Comparison of ENCODE assay signal across 8 mouse cellular contexts in genomic region chr11:9011348-9011747, GRCm38 (mm10). TPM values are rescaled to one million over a fixed set of nuclear protein-coding genes. Genes with fewer than 3 reads are reported as not detected.
DNase-seq lines count a peak whose midpoint lies in the region; ATAC-seq and TF ChIP-seq lines count a peak whose summit lies in the region.

No protein-coding gene starts in this region.

- peaks cover 0 to 12% of the 10 kb centered on the region in 2 experiments; a peak in 2 of 4 replicates for H3K4me1 ChIP-seq in heart, embryonic 14.5 days (ENCODE audit: control insufficient read depth in 2 of 2, insufficient read depth in 2 of 2, low read length in 2 of 2)
- peaks cover 5 to 9% of the 10 kb centered on the region in 2 experiments; a peak in 3 of 4 replicates for H3K4me1 ChIP-seq in MEL (ENCODE audit: control insufficient read depth in 1 of 2, insufficient read depth in 2 of 2, low read length in 2 of 2)
- peaks cover 3% of the 10 kb centered on the region; the same call in 1 of the 2 replicates for H3K4me1 ChIP-seq in forebrain, postnatal 0 days (ENCODE audit: insufficient read depth)

- H3K4me2 ChIP-seq in heart, embryonic 14.5 days (ENCODE audit: low read length), result peak overlapping the region; percentile 88
- peak overlapping the region; percentile 76 for H3K4me2 ChIP-seq in forebrain, postnatal 0 days (ENCODE audit: low read depth)

- WGBS in heart, embryonic 14.5 days, result 1% methylated on average over 3 of the region's 3 CpGs
- WGBS in forebrain, postnatal 0 days, result 2% methylated on average over 3 of the region's 3 CpGs

- TF ChIP-seq POLR2A in MEL (IDR thresholded peaks at IDR 0.05; ENCODE audit: control insufficient read depth in 1 of 2, insufficient read depth in 1 of 2, low read depth in 1 of 2, low read length in 2 of 2, poor library complexity in 1 of 2), result no peak

- no peak for ATAC-seq in heart, embryonic 14.5 days (ENCODE audit: insufficient number of reproducible peaks, insufficient read depth, low FRiP score, low read depth)
- ATAC-seq in forebrain, postnatal 0 days, result no peak
- ATAC-seq in megakaryocyte, adult 5-6 weeks (ENCODE audit: poor library complexity, severe bottlenecking), result peak; percentile 22; the same call in 1 of the 2 replicates

- H3K36me3 ChIP-seq in heart, embryonic 14.5 days (ENCODE audit: control insufficient read depth, insufficient read depth, low read length), result peaks cover 16% of the 10 kb centered on the region
- H3K36me3 ChIP-seq in MEL (ENCODE audit: control insufficient read depth in 1 of 2, insufficient read depth in 2 of 2, low read length in 2 of 2), result peaks cover 4 to 20% of the 10 kb centered on the region in 2 experiments
- H3K36me3 ChIP-seq in forebrain, postnatal 0 days (ENCODE audit: insufficient read depth), result no peaks in the 10 kb centered on the region

- no peak for TF ChIP-seq RAD21 in MEL (IDR thresholded peaks at IDR 0.05; ENCODE audit: low read depth, low read length)

- no peak for TF ChIP-seq EP300 in MEL (IDR thresholded peaks at IDR 0.05; ENCODE audit: low read depth in 1 of 2, low read length in 2 of 2)

- H3K79me2 ChIP-seq in MEL (ENCODE audit: control insufficient read depth, insufficient read depth, low read length, poor library complexity), result peaks cover 21% of the 10 kb centered on the region

- peak overlapping the region; percentile 89 for H3K9ac ChIP-seq in heart, embryonic 14.5 days (ENCODE audit: low read length)
- H3K9ac ChIP-seq in MEL (ENCODE audit: control insufficient read depth, low read depth, low read length, poor library complexity, severe bottlenecking), result peak overlapping the region; percentile 86
- H3K9ac ChIP-seq in forebrain, postnatal 0 days, result peak overlapping the region; percentile 59

- peak overlapping the region; percentile 63 to 91 for H3K4me3 ChIP-seq in heart, embryonic 14.5 days (ENCODE audit: control insufficient read depth in 1 of 2, insufficient read depth in 1 of 2, low read depth in 1 of 2, low read length in 2 of 2)
- peak overlapping the region; percentile 76 to 87 for H3K4me3 ChIP-seq in MEL (ENCODE audit: control insufficient read depth in 1 of 2, insufficient read depth in 1 of 2, low read depth in 2 of 2, low read length in 2 of 2)
- peak overlapping the region; percentile 57 for H3K4me3 ChIP-seq in forebrain, postnatal 0 days (ENCODE audit: low read depth, low read length)

- no peaks in the 10 kb centered on the region for H3K27me3 ChIP-seq in heart, embryonic 14.5 days (ENCODE audit: control insufficient read depth, insufficient read depth, low read length)
- no peaks in the 10 kb centered on the region; a peak in 1 of 4 replicates for H3K27me3 ChIP-seq in MEL (ENCODE audit: control insufficient read depth in 1 of 2, insufficient read depth in 2 of 2, low read length in 2 of 2)
- no peaks in the 10 kb centered on the region for H3K27me3 ChIP-seq in forebrain, postnatal 0 days (ENCODE audit: insufficient read depth, low read length)

- no peaks in the 10 kb centered on the region for H3K9me3 ChIP-seq in heart, embryonic 14.5 days (ENCODE audit: control insufficient read depth, low read length)
- H3K9me3 ChIP-seq in MEL (replicated peaks; ENCODE audit: insufficient read depth, low read length), result no peaks in the 10 kb centered on the region
- H3K9me3 ChIP-seq in forebrain, postnatal 0 days (ENCODE audit: low read length), result no peaks in the 10 kb centered on the region

- peak overlapping the region; percentile 90 to 96 for H3K27ac ChIP-seq in heart, embryonic 14.5 days (replicated peaks in 1 of 2; ENCODE audit: control insufficient read depth in 1 of 2, insufficient read depth in 1 of 2, low read depth in 2 of 2, low read length in 2 of 2)
- H3K27ac ChIP-seq in MEL (ENCODE audit: control insufficient read depth, low read depth, low read length), result peak overlapping the region; percentile 86
- peak overlapping the region; percentile 48; the same call in 1 of the 2 replicates for H3K27ac ChIP-seq in forebrain, postnatal 0 days (ENCODE audit: low read depth, low read length)

- no peak for TF ChIP-seq CTCF in MEL (IDR thresholded peaks at IDR 0.05 in 2 of 3, conservative IDR thresholded peaks at IDR 0.05 in 1 of 3; ENCODE audit: control insufficient read depth in 1 of 3, insufficient read depth in 1 of 3, low read depth in 2 of 3, low read length in 3 of 3, poor library complexity in 1 of 3, severe bottlenecking in 1 of 3)
- no peak for TF ChIP-seq CTCF in forebrain, postnatal 0 days (IDR thresholded peaks at IDR 0.05; ENCODE audit: low read depth)

- DNase-seq in heart, postnatal 36 days, result no peak
- DNase-seq in MEL (ENCODE audit: low read depth, low spot score), result peak; percentile 71
- DNase-seq in forebrain, postnatal 0 days, result no peak
- no peak for DNase-seq in adipocyte (ENCODE audit: low spot score)
- no peak for DNase-seq in right cerebral cortex, adult 2 months (ENCODE audit: low spot score in 2 of 2)
- no peak for DNase-seq in lung, postnatal 14 days

- intact Hi-C loops in heart, postnatal 36 days (cut with DNase I), result loop anchor here (2.0 to 5.0 kb wide), 2 partner anchors 36 to 105 kb away; partner anchors contain the start of genes Gm11992 and Sun3

TF ChIP-seq in MEL, 35 proteins besides CTCF, POLR2A, EP300 and RAD21:
- TF ChIP-seq NELFE (IDR thresholded peaks at IDR 0.05; ENCODE audit: low read depth, low read length) (no peak), MAZ (IDR thresholded peaks at IDR 0.05; ENCODE audit: low read depth, low read length) (0 out of 2 replicates have a peak, but pooled peaks have one; percentile 31)
TF ChIP-seq in MEL: peak in this region for 1.

RNA-seq across cellular contexts. Expression of gene Hus1, which starts 0.4 kb away (rescaled TPM):
- 14.4 and 15.1 TPM in 2 replicates for polyA plus RNA-seq in heart, embryonic 14.5 days (2014; fragmentation: Nextera tagmentation; extraction: Ambion mirVana)
- total RNA-seq in heart, postnatal 36 days (2021), result 10 to 100 TPM in 1 of 2 experiments, 1 to 10 TPM in 1; 9.9 to 11.7 TPM
- 23.1 and 29.4 TPM in 2 replicates for total RNA-seq in MEL (2012; rRNA removed)
- polyA plus RNA-seq in MEL (2012; ENCODE audit: insufficient read depth in 1 of 2, insufficient read length in 2 of 2, low read depth in 1 of 2, low replicate concordance in 2 of 2, missing spikeins in 1 of 2), result 10 to 100 TPM in 1 of 2 experiments, not detected in 1; 21.7 TPM
- 9.7 and 13.6 TPM in 2 replicates for total RNA-seq in forebrain, postnatal 0 days (2014; rRNA removed)
- polyA plus RNA-seq in forebrain, postnatal 0 days (2015; fragmentation: Nextera tagmentation; extraction: Ambion mirVana), result 3.7 and 6.2 TPM in 2 replicates
- total RNA-seq in megakaryocyte, adult 5-6 weeks (2015), result 8.7 and 14.4 TPM in 2 replicates
- total RNA-seq in megakaryocyte, adult 5-6 weeks (2017), result 8.4 and 8.7 TPM in 2 replicates

RNA-seq across cellular contexts. Expression of gene Gm11992, which starts 37.0 kb away (rescaled TPM):
- 3.5 and 4.2 TPM in 2 replicates for polyA plus RNA-seq in heart, embryonic 14.5 days (2014; fragmentation: Nextera tagmentation; extraction: Ambion mirVana)
- total RNA-seq in heart, postnatal 36 days (2021), result 1 to 10 TPM; 1.1 to 2.0 TPM
- total RNA-seq in MEL (2012; rRNA removed), result not detected in 2 replicates
- not detected for polyA plus RNA-seq in MEL (2012; ENCODE audit: insufficient read depth in 1 of 2, insufficient read length in 2 of 2, low read depth in 1 of 2, low replicate concordance in 2 of 2, missing spikeins in 1 of 2)
- total RNA-seq in forebrain, postnatal 0 days (2014; rRNA removed), result 1.5 and 2.8 TPM in 2 replicates
- polyA plus RNA-seq in forebrain, postnatal 0 days (2015; fragmentation: Nextera tagmentation; extraction: Ambion mirVana), result 2.2 and 3.2 TPM in 2 replicates
- 0.49 and 0.50 TPM in 2 replicates for total RNA-seq in megakaryocyte, adult 5-6 weeks (2015)
- 0.29 TPM in 1 of 2 replicates, not detected in the other for total RNA-seq in megakaryocyte, adult 5-6 weeks (2017)

RNA-seq across cellular contexts. Expression of gene Sun3, which starts 37.4 kb away (rescaled TPM):
- 1.1 and 1.6 TPM in 2 replicates for polyA plus RNA-seq in heart, embryonic 14.5 days (2014; fragmentation: Nextera tagmentation; extraction: Ambion mirVana)
- total RNA-seq in heart, postnatal 36 days (2021), result 1 to 10 TPM; 1.9 to 3.1 TPM
- total RNA-seq in MEL (2012; rRNA removed), result not detected in 2 replicates
- polyA plus RNA-seq in MEL (2012; ENCODE audit: insufficient read depth in 1 of 2, insufficient read length in 2 of 2, low read depth in 1 of 2, low replicate concordance in 2 of 2, missing spikeins in 1 of 2), result not detected
- 1.00 TPM in 1 of 2 replicates, not detected in the other for total RNA-seq in forebrain, postnatal 0 days (2014; rRNA removed)
- 0.28 and 0.30 TPM in 2 replicates for polyA plus RNA-seq in forebrain, postnatal 0 days (2015; fragmentation: Nextera tagmentation; extraction: Ambion mirVana)
- not detected in 2 replicates for total RNA-seq in megakaryocyte, adult 5-6 weeks (2015)
- not detected in 2 replicates for total RNA-seq in megakaryocyte, adult 5-6 weeks (2017)

RNA-seq across cellular contexts. Expression of gene Pkd1l1, which starts 38.3 kb away (rescaled TPM):
- polyA plus RNA-seq in heart, embryonic 14.5 days (2014; fragmentation: Nextera tagmentation; extraction: Ambion mirVana), result 0.11 TPM in 2 replicates
- total RNA-seq in heart, postnatal 36 days (2021), result not detected
- not detected in 2 replicates for total RNA-seq in MEL (2012; rRNA removed)
- not detected for polyA plus RNA-seq in MEL (2012; ENCODE audit: insufficient read depth in 1 of 2, insufficient read length in 2 of 2, low read depth in 1 of 2, low replicate concordance in 2 of 2, missing spikeins in 1 of 2)
- 0.23 and 0.33 TPM in 2 replicates for total RNA-seq in forebrain, postnatal 0 days (2014; rRNA removed)
- 0.08 and 0.19 TPM in 2 replicates for polyA plus RNA-seq in forebrain, postnatal 0 days (2015; fragmentation: Nextera tagmentation; extraction: Ambion mirVana)
- not detected in 2 replicates for total RNA-seq in megakaryocyte, adult 5-6 weeks (2015)
- 0.04 TPM in 1 of 2 replicates, not detected in the other for total RNA-seq in megakaryocyte, adult 5-6 weeks (2017)
